Mouse (Mus musculus): Measurements from ENCODE around the gene Bri3. TPM values are rescaled to one million over a fixed set of nuclear protein-coding genes. Genes with fewer than 3 reads are reported as not detected.
"Not testable (repeated sequence)": the region's sequence is repeated elsewhere in the genome, so short reads cannot be mapped to it uniquely, and the experiment has no call there.

Gene Bri3
- total RNA-seq, 2 experiments from 2014 or later, result 59.4 to 62.4 TPM

GRCm38 (mm10) chr5:144352250-144353047 lies 108.2 kb downstream of the Bri3 start:
- no peak for DNase-seq (ENCODE audit: low spot score in 2 of 2)

GRCm38 (mm10) chr5:144356776-144357455 lies 112.7 kb downstream of the Bri3 start:
- DNase-seq (ENCODE audit: low spot score in 2 of 2), result no peak

GRCm38 (mm10) chr5:144357551-144357880 lies 113.3 kb downstream of the Bri3 start:
- no peak for DNase-seq (ENCODE audit: low spot score in 2 of 2)

GRCm38 (mm10) chr5:144357881-144358591 lies 113.8 kb downstream of the Bri3 start, which contains the start of gene Baiap2l1:
Gene Baiap2l1, minus strand, starts transcription at chr5:144358112.
- peak; percentile 69 to 82 for DNase-seq (ENCODE audit: low spot score in 2 of 2)

- no peak for DNase-seq (ENCODE audit: low spot score in 2 of 2)
These were observed 114.3 kb downstream of the Bri3 start for GRCm38 (mm10) chr5:144358592-144358917.

- no peak for DNase-seq (ENCODE audit: low spot score in 2 of 2)
These were observed 115.6 kb downstream of the Bri3 start for GRCm38 (mm10) chr5:144359886-144360285.

GRCm38 (mm10) chr5:144360346-144360745 lies 116.1 kb downstream of the Bri3 start:
- DNase-seq (ENCODE audit: low spot score in 2 of 2), result peak in 1 of 2 experiments; percentile 26

GRCm38 (mm10) chr5:144364680-144365357 lies 120.6 kb downstream of the Bri3 start:
- DNase-seq (ENCODE audit: low spot score in 2 of 2), result no peak

- not testable (repeated sequence) for DNase-seq (ENCODE audit: low spot score in 2 of 2)
These were observed 122.3 kb downstream of the Bri3 start for GRCm38 (mm10) chr5:144366551-144366950.

GRCm38 (mm10) chr5:144368661-144369205 lies 124.5 kb downstream of the Bri3 start:
- no peak for DNase-seq (ENCODE audit: low spot score in 2 of 2)

- no peak for DNase-seq (ENCODE audit: low spot score in 2 of 2)
These were observed 126.7 kb downstream of the Bri3 start for GRCm38 (mm10) chr5:144370986-144371385.

GRCm38 (mm10) chr5:144372177-144372576 lies 127.9 kb downstream of the Bri3 start:
- no peak for DNase-seq (ENCODE audit: low spot score in 2 of 2)

GRCm38 (mm10) chr5:144372885-144373284 lies 128.6 kb downstream of the Bri3 start:
- no peak for DNase-seq (ENCODE audit: low spot score in 2 of 2)

GRCm38 (mm10) chr5:144379431-144379830 lies 135.2 kb downstream of the Bri3 start:
- DNase-seq (ENCODE audit: low spot score in 2 of 2), result no peak

- no peak for DNase-seq (ENCODE audit: low spot score in 2 of 2)
These were observed 136.5 kb downstream of the Bri3 start for GRCm38 (mm10) chr5:144380689-144381088.

GRCm38 (mm10) chr5:144381782-144382181 lies 137.5 kb downstream of the Bri3 start:
- DNase-seq (ENCODE audit: low spot score in 2 of 2), result peak in 1 of 2 experiments; percentile 25

GRCm38 (mm10) chr5:144383936-144384335 lies 139.7 kb downstream of the Bri3 start:
- no peak for DNase-seq (ENCODE audit: low spot score in 2 of 2)

- DNase-seq (ENCODE audit: low spot score in 2 of 2), result peak; percentile 29 to 35
These were observed 143.6 kb downstream of the Bri3 start for GRCm38 (mm10) chr5:144387851-144388250.

- DNase-seq (ENCODE audit: low spot score in 2 of 2), result no peak
These were observed 149.9 kb downstream of the Bri3 start for GRCm38 (mm10) chr5:144394142-144394541.

- DNase-seq (ENCODE audit: low spot score in 2 of 2), result no peak
These were observed 153.3 kb downstream of the Bri3 start for GRCm38 (mm10) chr5:144397566-144397965.

- no peak for DNase-seq (ENCODE audit: low spot score in 2 of 2)
These were observed 156.6 kb downstream of the Bri3 start for GRCm38 (mm10) chr5:144400821-144401220.
